8 mouse cellular contexts compared by ENCODE assay signal in the genomic region with DNA sequence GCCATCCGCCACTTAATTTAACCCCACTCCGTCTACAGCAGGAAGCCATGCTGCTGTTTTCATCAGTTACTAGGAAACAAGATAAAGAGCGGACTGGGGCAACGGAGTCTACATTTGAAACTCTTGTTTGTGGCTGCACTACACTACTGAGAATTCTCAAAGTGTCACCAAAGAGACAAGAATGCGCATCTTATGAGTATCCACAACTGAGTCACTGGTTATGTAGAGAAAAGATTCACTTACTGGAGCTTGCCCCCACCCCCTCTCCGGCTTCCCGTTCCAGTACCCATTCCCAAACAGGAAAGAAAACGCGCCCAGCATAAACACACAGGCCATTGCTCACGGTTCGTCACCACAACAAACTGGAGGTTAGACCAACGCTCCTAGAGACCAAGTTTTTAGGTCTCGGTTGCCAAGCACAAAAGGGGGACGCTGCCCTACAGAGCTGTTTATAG. TPM values are rescaled to one million over a fixed set of nuclear protein-coding genes. Genes with fewer than 3 reads are reported as not detected.
A peak's percentile ranks its signal among the peaks of the same experiment; 100 is the strongest.
DNase-seq lines count a peak whose midpoint lies in the region; ATAC-seq and TF ChIP-seq lines count a peak whose summit lies in the region.

No protein-coding gene starts in this region.

- no peaks in the 10 kb centered on the region for H3K36me3 ChIP-seq in embryonic facial prominence, embryonic 15.5 days
- no peaks in the 10 kb centered on the region for H3K36me3 ChIP-seq in limb, embryonic 12.5 days
- H3K36me3 ChIP-seq in midbrain, embryonic 12.5 days: no peaks in the 10 kb centered on the region

- intact Hi-C loops in heart, postnatal 25 days (cut with DNase I): no loop called here

- H3K9me3 ChIP-seq in embryonic facial prominence, embryonic 15.5 days (replicated peaks): no peaks in the 10 kb centered on the region
- no peaks in the 10 kb centered on the region for H3K9me3 ChIP-seq in limb, embryonic 12.5 days
- H3K9me3 ChIP-seq in midbrain, embryonic 12.5 days: no peaks in the 10 kb centered on the region

- H3K27ac ChIP-seq in embryonic facial prominence, embryonic 15.5 days (replicated peaks): peak overlapping the region; percentile 87
- peak overlapping the region; percentile 91 for H3K27ac ChIP-seq in limb, embryonic 12.5 days
- H3K27ac ChIP-seq in midbrain, embryonic 12.5 days (replicated peaks): peak overlapping the region; percentile 87

- peak overlapping the region; percentile 66 for H3K4me2 ChIP-seq in embryonic facial prominence, embryonic 15.5 days (replicated peaks)
- H3K4me2 ChIP-seq in limb, embryonic 12.5 days: peak overlapping the region; percentile 82
- peak overlapping the region; percentile 88 for H3K4me2 ChIP-seq in midbrain, embryonic 12.5 days (replicated peaks)

- in situ Hi-C loops in Patski (cut with MboI; ENCODE audit: low pct_unique_long_range_greater_than_20kb): no loop called here

- POLR2A ChIA-PET in Patski (lab: Charles Lee): interaction anchor here (1.0 to 3.5 kb wide), 8 partner anchors 12 to 26 kb away, joined by 3 to 25 read pairs (median 4); partner anchors contain the start of genes Ap4b1, Dclre1b and Gm43064

- H3K4me1 ChIP-seq in embryonic facial prominence, embryonic 15.5 days: peaks cover 22% of the 10 kb centered on the region
- H3K4me1 ChIP-seq in limb, embryonic 12.5 days (replicated peaks): peaks cover 28% of the 10 kb centered on the region
- H3K4me1 ChIP-seq in midbrain, embryonic 12.5 days: peaks cover 19% of the 10 kb centered on the region

- H3K4me3 ChIP-seq in embryonic facial prominence, embryonic 15.5 days (replicated peaks): peak overlapping the region; percentile 90
- peak overlapping the region; percentile 97 for H3K4me3 ChIP-seq in limb, embryonic 12.5 days (replicated peaks)
- peak overlapping the region; percentile 97 for H3K4me3 ChIP-seq in midbrain, embryonic 12.5 days

- CTCF ChIA-PET in Patski (lab: Charles Lee): interaction anchor here (2.0 to 2.4 kb wide), 3 partner anchors 11 to 115 kb away, joined by 4 to 9 read pairs (median 8); no protein-coding TSS in a partner anchor

- ATAC-seq in Patski: peak; percentile 48
- ATAC-seq in embryonic facial prominence, embryonic 15.5 days (ENCODE audit: insufficient number of reproducible peaks, low FRiP score, low TSS enrichment, low read depth): no peak
- ATAC-seq in hematopoietic stem cell, adult 5-6 weeks (replicated peaks in 1 of 2; ENCODE audit: insufficient read depth in 1 of 2, low FRiP score in 2 of 2, low TSS enrichment in 1 of 2, low read depth in 1 of 2, poor library complexity in 2 of 2, severe bottlenecking in 2 of 2): 0 out of 4 replicates have a peak, but pooled peaks have one; percentile 15 to 18
- no peak for ATAC-seq in limb, embryonic 12.5 days (ENCODE audit: insufficient number of reproducible peaks, insufficient read depth, low FRiP score, low TSS enrichment, low read depth)
- no peak for ATAC-seq in midbrain, embryonic 12.5 days (ENCODE audit: low FRiP score, low read depth)
- ATAC-seq in monocyte, adult 5-6 weeks (replicated peaks; ENCODE audit: insufficient number of reproducible peaks, low FRiP score, low TSS enrichment, poor library complexity, severe bottlenecking): no peak

- peak; percentile 97 for DNase-seq in heart, adult 11 months
- DNase-seq in heart, postnatal 25 days (ENCODE audit: low spot score): no peak
- DNase-seq in Patski (ENCODE audit: low read depth, low spot score): no peak

- TF ChIP-seq CTCF in Patski (IDR thresholded peaks at IDR 0.05): no peak

- 2% methylated on average over 14 of the region's 14 CpGs for WGBS in embryonic facial prominence, embryonic 15.5 days
- WGBS in limb, embryonic 12.5 days: 4% methylated on average over 14 of the region's 14 CpGs
- 2% methylated on average over 14 of the region's 14 CpGs for WGBS in midbrain, embryonic 12.5 days

- H3K9ac ChIP-seq in embryonic facial prominence, embryonic 15.5 days: peak overlapping the region; percentile 75
- H3K9ac ChIP-seq in limb, embryonic 12.5 days (replicated peaks): peak overlapping the region; percentile 94
- peak overlapping the region; percentile 96 for H3K9ac ChIP-seq in midbrain, embryonic 12.5 days (replicated peaks)

- H3K27me3 ChIP-seq in Patski: no peaks in the 10 kb centered on the region
- no peaks in the 10 kb centered on the region for H3K27me3 ChIP-seq in embryonic facial prominence, embryonic 15.5 days
- no peaks in the 10 kb centered on the region for H3K27me3 ChIP-seq in limb, embryonic 12.5 days
- H3K27me3 ChIP-seq in midbrain, embryonic 12.5 days: no peaks in the 10 kb centered on the region

RNA-seq across cellular contexts. Expression of gene Hipk1, which starts 1.4 kb away (rescaled TPM):
- total RNA-seq in heart, postnatal 25 days (2021): 100 to 1,000 TPM in 1 of 2 experiments, 10 to 100 TPM in 1; 90.0 to 101 TPM
- polyA plus RNA-seq in Patski (2021): 80.5 TPM
- polyA plus RNA-seq in embryonic facial prominence, embryonic 15.5 days (2015; fragmentation: Nextera tagmentation; extraction: Ambion mirVana): 12.4 TPM in 2 replicates
- 105 and 128 TPM in 2 replicates for total RNA-seq in hematopoietic stem cell, adult 5-6 weeks (2017)
- 12.6 and 13.0 TPM in 2 replicates for polyA plus RNA-seq in limb, embryonic 12.5 days (2016; fragmentation: Nextera tagmentation; extraction: Ambion mirVana)
- polyA plus RNA-seq in midbrain, embryonic 12.5 days (2016; fragmentation: Nextera tagmentation; extraction: Ambion mirVana): 17.9 and 18.3 TPM in 2 replicates
- 97.7 to 153 TPM (median 113 TPM) in 3 replicates for total RNA-seq in monocyte, adult 5-6 weeks (2017)

RNA-seq across cellular contexts. Expression of gene Dclre1b, which starts 19.3 kb away (rescaled TPM):
- 1 to 10 TPM; 7.3 to 8.6 TPM for total RNA-seq in heart, postnatal 25 days (2021)
- 12.0 TPM for polyA plus RNA-seq in Patski (2021)
- 26.8 and 27.3 TPM in 2 replicates for polyA plus RNA-seq in embryonic facial prominence, embryonic 15.5 days (2015; fragmentation: Nextera tagmentation; extraction: Ambion mirVana)
- 15.2 and 17.4 TPM in 2 replicates for total RNA-seq in hematopoietic stem cell, adult 5-6 weeks (2017)
- polyA plus RNA-seq in limb, embryonic 12.5 days (2016; fragmentation: Nextera tagmentation; extraction: Ambion mirVana): 31.8 and 32.5 TPM in 2 replicates
- polyA plus RNA-seq in midbrain, embryonic 12.5 days (2016; fragmentation: Nextera tagmentation; extraction: Ambion mirVana): 25.6 and 32.4 TPM in 2 replicates
- total RNA-seq in monocyte, adult 5-6 weeks (2017): 13.7 to 24.6 TPM (median 14.9 TPM) in 3 replicates

RNA-seq across cellular contexts. Expression of gene Ap4b1, which starts 19.4 kb away (rescaled TPM):
- total RNA-seq in heart, postnatal 25 days (2021): 10 to 100 TPM; 11.7 to 14.9 TPM
- polyA plus RNA-seq in Patski (2021): 25.7 TPM
- polyA plus RNA-seq in embryonic facial prominence, embryonic 15.5 days (2015; fragmentation: Nextera tagmentation; extraction: Ambion mirVana): 22.2 and 23.4 TPM in 2 replicates
- total RNA-seq in hematopoietic stem cell, adult 5-6 weeks (2017): 21.6 and 28.6 TPM in 2 replicates
- 21.6 and 24.6 TPM in 2 replicates for polyA plus RNA-seq in limb, embryonic 12.5 days (2016; fragmentation: Nextera tagmentation; extraction: Ambion mirVana)
- 21.8 and 26.1 TPM in 2 replicates for polyA plus RNA-seq in midbrain, embryonic 12.5 days (2016; fragmentation: Nextera tagmentation; extraction: Ambion mirVana)
- total RNA-seq in monocyte, adult 5-6 weeks (2017): 23.5 to 31.7 TPM (median 26.6 TPM) in 3 replicates

RNA-seq across cellular contexts. Expression of gene Gm43064, which starts 19.5 kb away (rescaled TPM):
- total RNA-seq in heart, postnatal 25 days (2021): not detected
- 0.55 TPM for polyA plus RNA-seq in Patski (2021)
- polyA plus RNA-seq in embryonic facial prominence, embryonic 15.5 days (2015; fragmentation: Nextera tagmentation; extraction: Ambion mirVana): 0.84 and 1.1 TPM in 2 replicates
- total RNA-seq in hematopoietic stem cell, adult 5-6 weeks (2017): 0.94 TPM in 1 of 2 replicates, not detected in the other
- polyA plus RNA-seq in limb, embryonic 12.5 days (2016; fragmentation: Nextera tagmentation; extraction: Ambion mirVana): 0.24 TPM in 1 of 2 replicates, not detected in the other
- polyA plus RNA-seq in midbrain, embryonic 12.5 days (2016; fragmentation: Nextera tagmentation; extraction: Ambion mirVana): 0.17 TPM in 1 of 2 replicates, not detected in the other
- 0.49 TPM in 1 of 3 replicates, not detected in the others for total RNA-seq in monocyte, adult 5-6 weeks (2017)

RNA-seq across cellular contexts. Expression of gene Bcl2l15, which starts 42.5 kb away (rescaled TPM):
- total RNA-seq in heart, postnatal 25 days (2021): not detected
- polyA plus RNA-seq in Patski (2021): 0.35 TPM
- 0.18 TPM in 1 of 2 replicates, not detected in the other for polyA plus RNA-seq in embryonic facial prominence, embryonic 15.5 days (2015; fragmentation: Nextera tagmentation; extraction: Ambion mirVana)
- total RNA-seq in hematopoietic stem cell, adult 5-6 weeks (2017): 0.50 TPM in 1 of 2 replicates, not detected in the other
- not detected in 2 replicates for polyA plus RNA-seq in limb, embryonic 12.5 days (2016; fragmentation: Nextera tagmentation; extraction: Ambion mirVana)
- polyA plus RNA-seq in midbrain, embryonic 12.5 days (2016; fragmentation: Nextera tagmentation; extraction: Ambion mirVana): 0.38 and 0.42 TPM in 2 replicates
- total RNA-seq in monocyte, adult 5-6 weeks (2017): 0.39 to 2.8 TPM in 2 of 3 replicates, not detected in the other

Comparison
In these comparisons a context has a peak if more than half of its experiments do, and no peak if none do; other contexts are left out.
1. ATAC-seq: peak in Patski (single experiment) and hematopoietic stem cell, adult 5-6 weeks (2 of 2); none in embryonic facial prominence, embryonic 15.5 days (single experiment), limb, embryonic 12.5 days (single experiment), midbrain, embryonic 12.5 days (single experiment) and monocyte, adult 5-6 weeks (single experiment).
2. Peak in every context shown above with its lines, with median percentiles within 50 percentile points of each other: H3K27ac ChIP-seq, H3K4me2 ChIP-seq, H3K4me3 ChIP-seq and H3K9ac ChIP-seq.